Mouse (Mus musculus) CH12.LX (cell line): ENCODE data around the gene Irf4. TPM values are rescaled to one million over a fixed set of nuclear protein-coding genes. Genes with fewer than 3 reads are reported as not detected.

Source experiments
- DNase-seq: peaks from one replicate; pipeline ENCODE4 v3.0.0-alpha.2; 2013; ENCODE audit errors: extremely low read depth
- H3K27ac ChIP-seq: 2 replicates; pipeline ENCODE4 v1.5.1; 2012; ENCODE audit warnings: low read depth, mild to moderate bottlenecking, control low read depth, moderate library complexity; ENCODE audit not compliant: insufficient read depth
- H3K27me3 ChIP-seq: replicated peaks from 2 replicates; pipeline ENCODE3; 2012; ENCODE audit warnings: inconsistent platforms
- H3K36me3 ChIP-seq, 2 experiments: replicated peaks in 1 of 2; 2 replicates each; pipeline versions ENCODE3 to v1.6.1; 2012; ENCODE audit warnings: inconsistent platforms in 1 of 2, low read length in 1 of 2, mild to moderate bottlenecking in 1 of 2, mixed read lengths in 1 of 2, moderate library complexity in 1 of 2; ENCODE audit not compliant: control insufficient read depth in 1 of 2, insufficient read depth in 1 of 2
- H3K4me1 ChIP-seq, 2 experiments: 2 replicates each; pipeline ENCODE4 v1.6.1; 2012; ENCODE audit warnings: inconsistent platforms in 1 of 2, moderate library complexity in 1 of 2; ENCODE audit not compliant: insufficient read depth in 2 of 2, control insufficient read depth in 1 of 2
- H3K4me2 ChIP-seq: 2 replicates; pipeline ENCODE4 v1.6.1; 2012; ENCODE audit warnings: low read depth, mild to moderate bottlenecking, control low read depth; ENCODE audit not compliant: poor library complexity, insufficient read depth, severe bottlenecking
- H3K4me3 ChIP-seq, 3 experiments: fragments of 150-350 bp in 1 of 3; sonication (generic) in 1 of 3; replicated peaks in 1 of 3; 2 replicates each; pipeline versions ENCODE3 to v1.5.1; 2011 to 2012; ENCODE audit warnings: low read depth in 2 of 3, low read length in 2 of 3, mild to moderate bottlenecking in 2 of 3, moderate library complexity in 2 of 3, control low read depth in 1 of 3, improper control_type of control experiment in 1 of 3, inconsistent platforms in 1 of 3, mixed read lengths in 1 of 3; ENCODE audit not compliant: poor library complexity in 1 of 3
- H3K79me2 ChIP-seq: replicated peaks from 2 replicates; pipeline ENCODE4 v1.6.1; 2012; ENCODE audit warnings: mild to moderate bottlenecking, moderate library complexity; ENCODE audit not compliant: control insufficient read depth, poor library complexity, insufficient read depth, severe bottlenecking; ENCODE audit errors: extremely low read depth
- H3K9ac ChIP-seq: 2 replicates; pipeline ENCODE4 v1.6.1; 2012; ENCODE audit warnings: low read depth, mild to moderate bottlenecking, control low read depth, moderate library complexity; ENCODE audit not compliant: insufficient read depth
- H3K9me3 ChIP-seq: replicated peaks from 2 replicates; pipeline ENCODE3; 2012; ENCODE audit warnings: low read length, inconsistent platforms, mixed read lengths
- BHLHE40 ChIP-seq: IDR thresholded peaks from 2 replicates; pipeline ENCODE4 v1.6.1; 2011; ENCODE audit warnings: mild to moderate bottlenecking, low read depth, low read length, improper control_type of control experiment
- ELF1 ChIP-seq: IDR thresholded peaks from 2 replicates; pipeline ENCODE4 v1.6.1; 2014; ENCODE audit warnings: low read depth, mild to moderate bottlenecking, inconsistent platforms, low read length, improper control_type of control experiment
- EP300 ChIP-seq: IDR thresholded peaks from 2 replicates; pipeline ENCODE4 v1.6.1; 2011; ENCODE audit warnings: low read length, improper control_type of control experiment
- ETS1 ChIP-seq: conservative IDR thresholded peaks from 2 replicates; pipeline ENCODE4 v1.6.1; 2012; ENCODE audit warnings: low read depth, mild to moderate bottlenecking, inconsistent platforms, low read length, improper control_type of control experiment, moderate library complexity
- IRF4 ChIP-seq: IDR thresholded peaks from 2 replicates; pipeline ENCODE4 v1.6.1; 2014; ENCODE audit warnings: low read depth, mild to moderate bottlenecking, inconsistent platforms, low read length, improper control_type of control experiment
- MAFK ChIP-seq: IDR thresholded peaks from 2 replicates; pipeline ENCODE4 v1.6.1; 2011; ENCODE audit warnings: low read length, improper control_type of control experiment; ENCODE audit not compliant: insufficient replicate concordance
- MAX ChIP-seq: IDR thresholded peaks from 2 replicates; pipeline ENCODE4 v1.6.1; 2011; ENCODE audit warnings: low read length, improper control_type of control experiment
- MEF2A ChIP-seq: IDR thresholded peaks from 2 replicates; pipeline ENCODE4 v1.6.1; 2014; ENCODE audit warnings: low read depth, mild to moderate bottlenecking, inconsistent platforms, low read length, improper control_type of control experiment, borderline replicate concordance
- POLR2AphosphoS2 ChIP-seq: IDR thresholded peaks from 2 replicates; pipeline ENCODE4 v1.6.1; 2011; ENCODE audit warnings: low read depth, low read length, improper control_type of control experiment
- RAD21 ChIP-seq: IDR thresholded peaks from 2 replicates; pipeline ENCODE4 v1.6.1; 2011; ENCODE audit warnings: low read depth, mild to moderate bottlenecking, low read length, improper control_type of control experiment, moderate library complexity
- RCOR1 ChIP-seq: conservative IDR thresholded peaks from 2 replicates; pipeline ENCODE4 v1.6.1; 2012; ENCODE audit warnings: low read depth, mild to moderate bottlenecking, inconsistent platforms, low read length, improper control_type of control experiment
- SIN3A ChIP-seq: IDR thresholded peaks from 2 replicates; pipeline ENCODE4 v1.6.1; 2012; ENCODE audit warnings: low read length, improper control_type of control experiment, inconsistent platforms
- SMC3 ChIP-seq: IDR thresholded peaks from 2 replicates; pipeline ENCODE4 v1.6.1; 2011; ENCODE audit warnings: low read depth, low read length, improper control_type of control experiment
- TBP ChIP-seq: conservative IDR thresholded peaks from 2 replicates; pipeline ENCODE4 v1.6.1; 2011; ENCODE audit warnings: low read depth, low read length, improper control_type of control experiment
- TCF12 ChIP-seq: IDR thresholded peaks from 2 replicates; pipeline ENCODE4 v1.6.1; 2014; ENCODE audit warnings: low read depth, mild to moderate bottlenecking, inconsistent platforms, low read length, improper control_type of control experiment
- UBTF ChIP-seq: IDR thresholded peaks from 2 replicates; pipeline ENCODE4 v1.6.1; 2012; ENCODE audit warnings: low read depth, mild to moderate bottlenecking, inconsistent platforms, low read length, improper control_type of control experiment, moderate library complexity
- USF1 ChIP-seq: IDR thresholded peaks from 2 replicates; pipeline ENCODE4 v1.6.1; 2014; ENCODE audit warnings: low read depth, mild to moderate bottlenecking, inconsistent platforms, low read length, improper control_type of control experiment
- USF2 ChIP-seq: conservative IDR thresholded peaks from 2 replicates; pipeline ENCODE4 v1.6.1; 2011; ENCODE audit warnings: low read depth, low read length, improper control_type of control experiment
- ZMIZ1 ChIP-seq: IDR thresholded peaks from 2 replicates; pipeline ENCODE4 v1.6.1; 2012; ENCODE audit warnings: low read depth, mild to moderate bottlenecking, inconsistent platforms, low read length, improper control_type of control experiment
- dilution Hi-C: fragments of 300-500 bp; cut with MboI; formaldehyde crosslinking; loops from 2 replicates; pipeline ENCODE4 v1.14.3; 2020; ENCODE audit warnings: low sequenced_read_pairs; ENCODE audit not compliant: extremely low pct_unique_long_range_greater_than_20kb, extremely low pct_ligation_motif_present
- in situ Hi-C: fragments of 300-500 bp; cut with MboI; formaldehyde crosslinking; loops from 3 replicates; pipeline ENCODE4 v1.14.3; 2019; ENCODE audit warnings: low sequenced_read_pairs, low pct_ligation_motif_present, low pct_unique_long_range_greater_than_20kb, mixed read lengths
- polyA plus RNA-seq: library from polyadenylated mRNA; unstranded; fragments of >175 nt; gene quantifications from 2 replicates; pipeline ENCODE4 v1.2.1, GENCODE M21; 2012; ENCODE audit warnings: low read depth; ENCODE audit not compliant: insufficient read length
- total RNA-seq, 2 experiments: library from RNA; depleted of rRNA; stranded (reverse); fragments of 300-350 nt in 1 of 2; fragments of >200 nt in 1 of 2; gene quantifications; 2 replicates each; pipeline ENCODE4 v1.2.3; 2012 to 2014

Gene Irf4
- total and polyA plus RNA-seq, 3 experiments: 81.7 to 142 (median 115) TPM

DNA sequence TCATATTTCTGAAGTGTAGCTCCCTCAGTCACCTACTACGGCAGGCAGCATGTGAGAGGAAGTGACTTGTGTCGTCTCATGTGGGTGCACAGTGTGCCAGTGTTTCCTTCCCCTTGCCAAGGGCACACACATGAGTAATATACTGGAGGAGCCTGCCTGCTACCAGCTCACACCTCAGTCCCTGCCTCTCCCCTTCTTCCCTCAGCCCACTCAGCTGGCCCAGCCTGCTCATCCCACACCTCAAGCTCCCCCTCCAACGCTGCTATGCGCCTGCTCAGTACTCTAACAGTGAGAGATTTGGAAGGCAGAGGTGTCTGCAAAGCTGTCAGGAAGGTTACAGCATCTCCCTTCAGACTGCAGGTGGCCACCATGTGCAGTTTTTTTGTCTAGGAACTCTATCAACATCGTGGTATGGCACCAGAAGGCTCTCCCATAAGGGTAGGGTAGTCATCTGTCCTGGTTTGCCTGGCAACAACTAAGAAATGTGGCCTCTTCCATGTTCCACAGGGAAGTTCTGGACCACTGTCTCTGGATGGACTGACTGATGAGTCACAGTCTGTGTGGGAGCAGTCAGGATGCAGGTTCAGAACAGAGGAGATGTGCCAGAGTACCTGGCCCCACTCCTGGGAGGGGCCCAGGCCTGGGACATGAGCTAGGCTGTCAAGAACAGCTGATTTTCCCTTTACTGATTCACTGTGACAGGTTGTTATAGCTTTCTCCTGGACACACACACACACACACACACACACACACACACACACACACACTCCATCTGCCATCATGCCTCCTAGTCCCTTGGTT, 37.4 kb downstream of the Irf4 start:
- no peak overlapping the region for H3K9ac ChIP-seq
- no peak overlapping the region for H3K4me2 ChIP-seq
- H3K36me3 ChIP-seq: no peaks in the 10 kb centered on the region
- no peaks in the 10 kb centered on the region for H3K79me2 ChIP-seq
- TF ChIP-seq BHLHE40 (peak; percentile 74), ETS1 (0 out of 2 replicates have a peak, but pooled peaks have one; percentile 17), SMC3 (no peak)
- TF ChIP-seq, all 38 proteins: peak for 2
- Histone ChIP-seq H3K27me3 (peaks cover 2% of the 10 kb centered on the region), H3K4me3 (no peak overlapping the region), H3K4me1 (peaks cover 19 to 49% of the 10 kb centered on the region in 2 experiments), H3K27ac (no peak overlapping the region), H3K9me3 (no peaks in the 10 kb centered on the region)
- DNase-seq: no peak
- in situ Hi-C loops: no loop called here
- dilution Hi-C loops: no loop called here

DNA sequence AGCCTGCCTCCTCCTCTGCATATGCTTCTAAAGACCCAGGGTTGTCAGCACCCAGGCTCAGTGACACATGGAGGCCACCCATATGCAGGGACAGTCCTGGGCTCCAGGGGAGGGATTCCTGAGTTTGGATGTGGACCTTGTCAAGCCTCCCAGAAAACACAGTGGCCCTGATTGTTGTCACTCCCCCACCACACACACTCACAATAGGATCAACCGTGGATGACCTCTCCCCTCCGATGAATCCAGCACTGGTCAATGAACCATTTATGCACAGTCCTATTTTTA, 38.0 kb downstream of the Irf4 start:
- Histone ChIP-seq H3K36me3 (no peaks in the 10 kb centered on the region), H3K79me2 (no peaks in the 10 kb centered on the region), H3K27me3 (peaks cover 2% of the 10 kb centered on the region), H3K4me2 (no peak overlapping the region), H3K27ac (no peak overlapping the region), H3K4me3 (no peak overlapping the region), H3K4me1 (peaks cover 16 to 51% of the 10 kb centered on the region in 2 experiments), H3K9ac (no peak overlapping the region), H3K9me3 (no peaks in the 10 kb centered on the region)
- in situ Hi-C loops (no loop called here), dilution Hi-C loops (no loop called here)
- DNase-seq: no peak
- TF ChIP-seq ELF1 (no peak), MAX (no peak), MEF2A (no peak), ZMIZ1 (no peak), POLR2AphosphoS2 (no peak), ETS1 (no peak), MAFK (no peak), TBP (no peak), UBTF (no peak), RCOR1 (no peak), USF1 (no peak), USF2 (no peak), SMC3 (no peak), EP300 (no peak), IRF4 (no peak), RAD21 (no peak), TCF12 (no peak), SIN3A (no peak)
